Mouse (Mus musculus) telencephalon, adult 2 months (tissue): ENCODE results near the gene Pxmp4.

Source experiments
- DNase-seq: peaks from one replicate; pipeline ENCODE4 v3.0.0-alpha.2; 2011; ENCODE audit warnings: low read depth, low spot score

Gene Pxmp4

DNA sequence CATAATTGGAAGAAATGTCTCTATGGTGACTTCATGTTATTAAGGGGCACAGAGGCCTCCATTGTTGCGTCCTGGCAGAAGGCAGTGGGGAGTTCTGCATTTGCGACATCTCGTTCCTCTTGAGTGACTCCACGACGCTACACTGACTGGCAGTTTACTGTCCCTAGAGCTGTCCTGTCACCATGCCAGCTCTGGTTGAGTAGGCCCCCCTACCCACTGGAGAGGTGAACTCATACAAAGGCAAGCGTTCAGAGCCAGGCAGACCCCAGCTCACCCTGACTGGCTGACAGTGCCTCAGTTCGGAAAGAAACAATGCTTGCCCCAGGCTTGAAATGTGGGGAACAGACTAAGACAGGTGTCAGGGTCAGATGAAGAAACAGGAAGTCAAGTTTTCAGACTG, 29.2 kb downstream of the Pxmp4 start:
- no peak for DNase-seq

DNA sequence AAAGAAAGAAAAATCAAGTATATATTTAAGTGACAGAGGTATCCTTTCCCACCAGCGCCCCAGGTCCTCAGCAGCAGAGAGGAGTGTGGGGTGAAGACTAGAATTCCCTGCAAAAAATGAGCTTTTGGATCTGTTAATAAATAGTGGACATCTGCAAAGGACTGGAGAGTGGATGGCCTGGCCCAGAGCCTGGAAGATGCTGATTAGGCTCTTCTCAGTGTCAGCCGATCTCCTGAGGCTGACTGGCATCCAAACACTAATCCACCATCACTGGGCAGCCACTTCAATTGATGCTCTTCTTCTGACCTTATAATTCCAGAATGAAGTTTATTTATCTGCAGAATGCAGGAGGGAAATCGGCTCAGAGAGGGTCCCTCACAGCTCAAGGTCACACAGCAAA, 30.5 kb downstream of the Pxmp4 start:
- no peak for DNase-seq

DNA sequence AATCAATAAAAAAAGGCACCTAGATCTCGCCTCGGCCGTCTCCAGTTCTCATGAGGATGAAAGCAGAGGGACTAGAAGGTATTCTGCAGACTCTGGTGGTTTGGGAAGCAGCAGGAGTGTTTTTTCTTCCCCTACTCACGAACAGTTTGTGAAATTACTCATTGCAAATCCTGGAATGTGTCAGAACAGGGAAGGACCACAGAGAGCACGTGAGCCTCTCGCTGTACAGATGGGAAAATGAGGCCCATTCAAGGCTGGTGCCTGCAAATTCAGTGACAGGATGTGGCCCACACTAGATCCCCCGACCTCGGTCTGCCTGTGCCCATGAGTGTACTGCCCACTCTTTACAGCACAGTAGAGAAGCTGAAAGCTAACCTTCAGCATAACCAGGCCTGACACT, 31.5 kb downstream of the Pxmp4 start:
- no peak for DNase-seq

DNA sequence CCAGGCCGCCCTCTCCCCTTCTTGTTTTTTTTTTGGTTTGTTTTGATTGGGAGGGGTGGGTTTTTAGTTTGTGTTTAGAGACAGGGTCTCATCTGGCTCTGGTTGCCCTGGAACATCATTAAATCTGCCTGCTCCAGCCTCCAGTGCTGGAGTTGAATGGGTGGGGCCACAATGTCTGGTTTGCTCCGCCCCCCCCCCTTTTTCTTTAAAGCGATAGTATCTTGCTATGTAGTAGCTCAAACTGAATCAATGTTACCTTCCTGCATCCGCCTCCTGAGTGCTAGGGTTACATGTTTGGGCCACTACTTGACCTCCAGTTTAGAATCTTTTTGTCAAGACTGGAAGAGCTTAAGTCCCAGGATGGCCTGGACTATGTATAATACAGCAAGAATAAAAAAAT, 32.2 kb downstream of the Pxmp4 start:
- DNase-seq: no peak

DNA sequence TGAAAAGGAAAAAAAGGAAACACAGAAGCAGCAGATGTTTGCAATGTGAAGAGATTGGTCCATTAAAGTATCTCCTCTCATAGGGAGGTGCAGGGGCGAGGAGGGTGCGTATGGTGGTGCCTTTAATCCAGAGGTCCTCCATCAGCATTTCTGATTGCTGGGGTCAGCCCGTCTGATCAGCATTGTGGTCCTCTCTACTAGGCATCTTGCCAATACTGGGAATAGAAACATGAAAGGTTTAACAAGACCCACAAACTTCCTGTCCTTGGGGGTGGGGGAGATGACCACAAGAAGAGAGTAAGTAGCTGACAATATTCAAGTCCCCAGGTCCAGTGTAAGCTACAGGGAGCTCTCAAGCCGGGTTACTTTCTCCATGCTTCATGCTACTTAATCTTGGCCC, 32.8 kb downstream of the Pxmp4 start:
- no peak for DNase-seq

- peak; percentile 86 for DNase-seq
Observed at GRCm38 (mm10) chr2:154569836-154570286, 33.6 kb downstream of the Pxmp4 start, which contains the start of gene E2f1. Gene E2f1 (minus strand): TSS chr2:154569892.

DNA sequence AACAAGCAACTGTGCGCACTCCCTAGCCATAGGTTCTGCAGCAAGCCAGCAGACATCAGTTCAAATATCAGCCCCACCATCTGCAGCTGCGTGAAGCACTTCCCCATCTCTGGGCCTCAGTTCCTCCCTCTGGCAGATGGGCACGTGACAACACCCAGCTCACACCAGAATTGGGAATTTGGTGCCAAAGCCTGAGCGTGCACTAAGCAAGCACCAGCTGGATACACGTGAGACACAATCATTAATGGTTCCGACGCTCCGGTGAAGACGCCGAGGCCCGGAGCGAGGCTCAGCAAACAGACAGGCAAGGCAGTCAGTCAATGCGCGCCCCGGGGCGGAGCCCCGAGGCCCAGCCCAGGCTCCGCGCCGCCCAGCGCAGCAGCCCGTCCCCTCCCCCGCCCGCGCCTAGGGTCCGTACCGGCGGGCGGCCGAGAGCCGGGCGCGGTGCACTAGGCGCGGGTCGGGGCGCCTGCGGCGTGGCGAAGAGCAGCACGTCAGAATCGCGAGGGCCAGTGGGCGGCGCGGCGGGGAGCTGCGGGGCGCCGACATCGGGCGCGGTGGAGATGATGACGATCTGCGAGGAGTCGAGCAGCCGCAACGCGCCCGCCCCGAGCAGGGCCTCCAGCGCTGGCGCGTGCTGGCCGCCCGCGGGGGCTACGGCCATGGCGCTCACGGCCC, 34.3 kb downstream of the Pxmp4 start:
- peak; percentile 52 for DNase-seq

DNA sequence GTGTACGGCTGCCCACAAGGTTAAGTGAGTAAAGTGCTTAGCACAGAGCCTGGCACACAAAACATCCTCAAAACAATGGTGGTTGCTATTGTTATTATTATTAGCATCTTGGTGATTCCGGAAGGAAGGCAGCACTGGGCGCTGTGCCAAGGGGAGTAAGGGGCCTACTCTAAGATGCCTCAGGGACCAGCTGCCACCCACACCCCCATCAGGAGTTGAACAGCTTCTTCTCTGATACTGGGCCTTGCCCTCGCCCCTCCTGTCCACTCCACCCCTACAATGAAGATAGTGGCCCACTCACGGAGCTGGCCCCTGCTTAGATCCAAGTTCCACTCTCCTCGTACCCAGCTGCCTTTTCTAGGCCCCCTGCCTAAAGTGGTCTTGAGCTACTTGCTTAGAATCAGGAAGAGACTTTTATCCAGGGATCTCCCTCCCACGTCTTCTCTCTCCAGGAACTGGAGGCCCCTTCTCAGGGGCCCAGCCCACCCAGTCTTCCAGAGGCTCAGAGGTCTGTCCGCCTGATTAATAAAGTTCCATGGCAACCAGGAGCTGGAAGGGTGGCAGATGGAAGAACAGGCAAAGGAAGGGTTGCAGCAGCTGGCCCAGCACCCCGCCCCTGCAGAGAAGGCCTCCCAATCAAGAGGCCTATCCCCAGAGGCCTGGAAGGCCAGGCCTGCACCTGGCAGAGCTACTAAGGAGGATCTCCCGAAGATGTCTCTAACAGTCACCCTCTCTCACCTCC, 35.0 kb downstream of the Pxmp4 start:
- DNase-seq: no peak

GRCm38 (mm10) chr2:154567766-154568165, 35.7 kb downstream of the Pxmp4 start:
- no peak for DNase-seq

GRCm38 (mm10) chr2:154566641-154567040, 36.9 kb downstream of the Pxmp4 start:
- no peak for DNase-seq

- DNase-seq: no peak
Observed at GRCm38 (mm10) chr2:154565562-154565961, 37.9 kb downstream of the Pxmp4 start.

DNA sequence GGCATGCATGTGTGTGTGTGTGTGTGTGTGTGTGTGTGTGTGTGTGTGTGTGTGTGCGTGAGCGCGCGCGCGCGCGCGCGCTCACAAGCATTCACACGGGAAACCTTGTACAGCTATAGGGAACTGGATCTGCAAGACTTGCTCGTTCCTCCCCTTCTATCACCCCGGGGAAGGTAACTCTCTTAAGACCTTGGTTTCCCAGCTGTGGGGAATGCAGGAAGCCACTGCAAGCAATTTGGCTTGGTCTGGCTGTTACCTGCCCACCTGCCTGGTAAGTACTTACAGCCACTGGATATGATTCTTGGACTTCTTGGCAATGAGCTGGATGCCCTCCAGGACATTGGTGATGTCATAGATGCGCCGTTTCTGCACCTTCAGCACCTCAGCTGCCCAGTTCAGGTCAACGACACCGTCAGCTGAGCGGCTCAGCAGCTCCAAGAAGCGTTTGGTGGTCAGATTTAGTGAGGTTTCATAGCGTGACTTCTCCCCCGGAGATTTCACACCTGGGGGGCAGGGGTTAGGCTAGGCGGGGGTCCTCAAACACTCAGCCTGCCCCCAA, 39.8 kb downstream of the Pxmp4 start:
- no peak for DNase-seq

DNA sequence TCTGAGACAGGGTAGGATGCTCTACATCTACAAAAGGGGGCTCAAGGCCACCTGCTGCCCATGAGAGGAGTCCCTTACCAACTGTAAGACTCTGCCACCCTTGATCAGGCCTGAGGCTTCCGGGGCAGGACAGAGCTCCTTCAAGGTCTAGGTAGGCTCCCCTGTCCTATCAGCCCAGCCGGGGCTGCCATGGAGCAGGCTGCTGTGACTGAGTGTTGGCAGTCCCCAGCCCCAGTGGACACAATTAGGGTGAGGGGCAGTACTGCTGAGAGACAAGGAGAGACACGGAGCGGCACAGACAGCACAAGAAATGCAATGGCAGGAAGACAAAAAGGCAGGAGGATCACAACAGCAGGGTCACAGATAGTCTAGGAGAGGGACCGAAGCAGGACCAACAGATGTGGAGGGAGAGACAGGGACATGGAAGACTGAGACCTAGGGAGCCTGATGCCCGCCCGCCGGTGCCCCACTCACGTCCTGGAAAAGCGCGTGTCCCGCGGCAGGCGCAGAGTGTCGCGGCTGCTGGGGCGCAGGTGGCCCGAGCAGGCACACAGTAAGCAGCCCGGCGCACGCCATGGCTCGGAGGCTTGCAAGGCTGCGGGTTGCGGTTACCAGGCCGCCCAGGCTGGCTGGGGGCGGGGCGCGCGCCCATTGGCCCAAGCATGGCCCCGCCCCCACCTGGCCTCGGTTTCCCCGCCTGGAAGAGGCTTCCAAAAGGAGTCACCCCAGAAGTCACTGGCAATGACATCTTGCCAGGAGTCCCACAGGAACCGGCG, 45.1 kb downstream of the Pxmp4 start, which contains the start of gene Necab3:
Gene Necab3 (minus strand): TSS at position 627 of the 776 bp plus-strand sequence.
- DNase-seq: no peak

- no peak for DNase-seq
Observed at GRCm38 (mm10) chr2:154557184-154557832, 46.2 kb downstream of the Pxmp4 start.

GRCm38 (mm10) chr2:154555235-154555634, 48.3 kb downstream of the Pxmp4 start:
- peak; percentile 91 for DNase-seq

DNA sequence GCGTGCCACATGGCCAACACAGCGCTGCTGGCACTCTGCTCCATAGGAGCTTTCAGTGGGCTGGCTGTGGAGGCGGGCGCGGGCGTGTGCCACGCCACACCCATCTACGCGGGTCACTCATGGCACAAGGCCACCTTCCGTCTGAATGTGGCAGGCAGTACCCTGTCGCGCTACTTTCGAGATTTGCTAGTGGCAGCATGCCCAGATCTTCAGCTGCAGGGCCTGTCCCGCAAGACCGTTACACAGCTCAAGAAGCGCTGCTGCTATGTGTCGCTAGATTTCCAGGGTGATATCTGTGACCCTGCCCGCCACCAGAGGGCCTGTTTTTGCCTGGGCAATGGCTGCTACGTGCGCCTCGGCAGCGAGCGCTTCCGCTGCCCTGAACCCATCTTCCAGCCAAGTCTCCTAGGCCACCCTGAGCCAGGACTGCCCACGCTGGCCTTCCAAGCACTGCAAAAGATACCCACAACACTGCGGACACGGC, 51.0 kb downstream of the Pxmp4 start:
- DNase-seq: no peak

- DNase-seq: no peak
Observed at GRCm38 (mm10) chr2:154551927-154552326, 51.6 kb downstream of the Pxmp4 start.

DNA sequence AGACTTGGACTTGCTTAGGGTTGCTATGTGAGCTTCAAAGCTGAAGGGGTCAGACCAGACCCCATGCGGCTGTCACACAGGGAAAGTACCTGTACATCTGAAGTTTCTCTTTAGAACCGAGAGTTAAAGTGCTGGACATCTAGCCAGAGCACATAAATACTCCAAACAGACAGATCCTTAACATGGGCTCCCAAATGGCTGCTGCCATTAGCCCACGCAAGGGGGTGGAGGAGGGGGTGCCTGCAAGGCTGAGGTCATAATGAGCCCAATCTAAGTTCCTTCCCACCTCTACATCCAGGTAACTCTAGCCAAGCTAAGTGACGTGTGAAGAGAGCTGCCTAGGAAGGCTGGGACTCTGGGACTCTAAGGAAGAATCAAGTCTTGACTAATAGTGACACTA, 52.0 kb downstream of the Pxmp4 start, which contains the start of gene Actl10:
Gene Actl10 (plus strand): TSS at position 301 of the 400 bp plus-strand sequence.
- no peak for DNase-seq

GRCm38 (mm10) chr2:154550937-154551336, 52.6 kb downstream of the Pxmp4 start:
- DNase-seq: no peak

- no peak for DNase-seq
Observed at GRCm38 (mm10) chr2:154549886-154550189, 53.7 kb downstream of the Pxmp4 start.

- no peak for DNase-seq
Observed at GRCm38 (mm10) chr2:154549127-154549885, 54.2 kb downstream of the Pxmp4 start.
